Mouse (Mus musculus) lung, postnatal 0 days (tissue): Measurements from ENCODE around the gene Tmprss13. TPM values are rescaled to one million over a fixed set of nuclear protein-coding genes. Genes with fewer than 3 reads are reported as not detected.
A peak's percentile ranks its signal among the peaks of the same experiment; 100 is the strongest.

Source experiments
- ATAC-seq: fragments of 200-750 bp; cut with Nextera tagmentation; 2 replicates; pipeline ENCODE4 v1.8.0; 2017; ENCODE audit warnings: moderate library complexity
- DNase-seq: peaks from one replicate; pipeline ENCODE4 v3.0.0-alpha.2; 2016; ENCODE audit warnings: low spot score
- H3K27ac ChIP-seq: fragments of 300-500 bp; sonication (generic); 2 replicates; pipeline ENCODE4 v1.5.1; 2014; ENCODE audit warnings: antibody characterized with exemption, mild to moderate bottlenecking, low read length, mixed read lengths
- H3K27me3 ChIP-seq: fragments of 300-500 bp; sonication (generic); replicated peaks from 2 replicates; pipeline ENCODE4 v1.6.1; 2014; ENCODE audit warnings: low read length, mixed read lengths; ENCODE audit not compliant: insufficient read depth
- H3K36me3 ChIP-seq: fragments of 300-500 bp; sonication (generic); 2 replicates; pipeline ENCODE4 v1.6.1; 2014; ENCODE audit warnings: low read length, mixed read lengths; ENCODE audit not compliant: insufficient read depth
- H3K4me1 ChIP-seq: fragments of 300-500 bp; sonication (generic); 2 replicates; pipeline ENCODE4 v1.6.1; 2014; ENCODE audit warnings: antibody characterized with exemption, low read depth, low read length, mixed read lengths; ENCODE audit not compliant: insufficient read depth
- H3K4me2 ChIP-seq: fragments of 300-500 bp; sonication (generic); replicated peaks from 2 replicates; pipeline ENCODE4 v1.6.1; 2014; ENCODE audit warnings: low read depth, mild to moderate bottlenecking, low read length, moderate library complexity, mixed read lengths
- H3K4me3 ChIP-seq: fragments of 300-500 bp; sonication (generic); 2 replicates; pipeline ENCODE4 v1.5.1; 2014; ENCODE audit warnings: low read depth, low read length
- H3K9ac ChIP-seq: fragments of 300-500 bp; sonication (generic); replicated peaks from 2 replicates; pipeline ENCODE4 v1.6.1; 2014; ENCODE audit warnings: low read depth, mild to moderate bottlenecking
- H3K9me3 ChIP-seq: fragments of 300-500 bp; sonication (generic); 2 replicates; pipeline ENCODE4 v1.6.1; 2016; ENCODE audit warnings: low read length, mixed read lengths
- CTCF ChIP-seq: IDR thresholded peaks from 2 replicates; pipeline ENCODE4 v1.5.1; 2016; ENCODE audit warnings: antibody characterized with exemption, mild to moderate bottlenecking
- EP300 ChIP-seq: IDR thresholded peaks from 2 replicates; pipeline ENCODE4 v1.6.1; 2016; ENCODE audit warnings: antibody characterized with exemption, mild to moderate bottlenecking, control low read depth
- WGBS: fragments of 180-500 bp; shearing (Covaris S2); extraction: QIAGEN DNeasy Blood & Tissue Kit; methylation state at CpG from one replicate; pipeline ENCODE4 v1.1.7; 2014; 5-methylcytosine and 5-hydroxymethylcytosine counted together
- polyA plus RNA-seq: library from polyadenylated mRNA; unstranded; fragments of >200 nt; fragmentation: Nextera tagmentation; extraction: Ambion mirVana; gene quantifications from 2 replicates; pipeline ENCODE4 v1.2.1, GENCODE M21; 2015

Gene Tmprss13
- polyA plus RNA-seq: 0.83 and 0.86 TPM in 2 replicates

DNA sequence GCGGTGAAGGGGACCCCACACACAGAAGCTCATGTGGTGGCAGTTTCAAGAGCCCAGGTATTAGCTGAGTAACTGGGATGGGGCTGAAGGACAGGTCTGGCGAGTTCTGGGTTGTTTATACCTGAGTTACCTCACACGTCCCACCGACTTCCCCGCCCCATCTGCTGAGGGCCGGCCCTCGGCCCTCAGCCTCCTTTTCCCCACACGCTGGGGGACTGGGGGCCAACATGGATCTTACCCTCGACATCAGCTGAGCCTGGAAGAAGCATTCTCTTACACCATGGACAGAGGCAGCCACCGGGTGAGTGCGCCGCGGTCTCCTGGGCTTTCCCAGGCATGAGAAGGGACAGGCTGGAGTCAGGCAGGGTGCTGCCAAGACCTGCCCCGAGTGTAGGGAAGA lies at the start of gene Tmprss13:
Tmprss13 (plus strand) TSS at position 246 of the 400 bp plus-strand sequence.
- H3K9ac ChIP-seq: no peak within 1 kb of the TSS
- ATAC-seq (0 out of 2 replicates have a peak, but pooled peaks have one; percentile 14), DNase-seq (no peak)
- H3K4me1 ChIP-seq: no peaks in the 10 kb centered on the region
- H3K4me3 ChIP-seq: no peak within 1 kb of the TSS
- no peaks in the 10 kb centered on the region for H3K36me3 ChIP-seq
- no peak for TF ChIP-seq EP300
- no peak for TF ChIP-seq CTCF
- H3K9me3 ChIP-seq: no peaks in the 10 kb centered on the region
- 24% methylated on average over 14 of the region's 14 CpGs for WGBS
- H3K27me3 ChIP-seq: no peaks in the 10 kb centered on the region
- H3K27ac ChIP-seq: no peak within 1 kb of the TSS
- H3K4me2 ChIP-seq: no peak within 1 kb of the TSS

DNA sequence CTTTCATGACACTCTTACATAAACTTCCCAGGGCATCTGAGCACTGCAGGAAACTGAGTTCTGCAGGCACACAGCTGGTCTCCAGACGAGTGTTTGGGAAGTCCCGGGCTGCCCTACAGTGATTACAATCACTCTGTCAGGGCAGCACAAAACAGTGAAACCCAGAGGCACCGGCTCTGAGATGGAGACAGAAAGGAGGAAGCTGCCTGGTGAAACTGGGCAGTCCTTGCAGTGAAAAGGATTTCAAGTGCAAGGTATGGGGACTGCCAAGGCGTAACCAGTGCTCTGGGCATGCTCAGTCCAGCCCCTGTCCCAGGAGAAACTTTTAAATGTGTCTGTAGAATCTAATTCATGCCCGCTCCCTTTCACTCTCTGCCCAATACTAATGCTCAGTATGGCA lies 46.7 kb upstream of the Tmprss13 start:
- no peaks in the 10 kb centered on the region for H3K9me3 ChIP-seq
- ATAC-seq (no peak), DNase-seq (no peak)
- H3K27ac ChIP-seq: no peak overlapping the region
- 35% methylated on average over 5 of the region's 5 CpGs for WGBS
- TF ChIP-seq EP300: no peak
- no peak for TF ChIP-seq CTCF
- no peak overlapping the region for H3K4me2 ChIP-seq
- no peak overlapping the region for H3K9ac ChIP-seq
- H3K4me1 ChIP-seq: no peaks in the 10 kb centered on the region
- no peaks in the 10 kb centered on the region for H3K36me3 ChIP-seq
- H3K27me3 ChIP-seq: peaks cover 20% of the 10 kb centered on the region; the same call in 1 of the 2 replicates
- no peak overlapping the region for H3K4me3 ChIP-seq

DNA sequence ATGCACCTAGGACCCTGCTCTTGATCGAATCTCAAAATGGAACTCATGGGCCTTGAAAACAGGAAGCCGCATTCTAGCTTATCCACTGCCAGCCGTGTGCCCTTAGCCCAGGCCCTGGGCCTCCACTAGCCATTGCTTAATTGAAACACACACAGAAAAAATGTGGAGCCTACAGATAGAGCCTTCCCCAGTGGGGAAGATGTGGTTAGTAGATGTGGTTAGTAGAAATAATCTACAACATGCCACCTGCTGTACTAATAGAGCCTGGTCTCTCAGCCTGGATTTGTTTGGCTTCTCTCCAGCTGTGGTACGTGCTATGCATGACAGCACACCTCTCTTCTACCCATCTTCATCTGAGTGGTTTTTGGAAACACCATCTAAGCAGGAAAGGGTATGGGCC lies 44.7 kb upstream of the Tmprss13 start:
- ATAC-seq: no peak
- no peak overlapping the region for H3K9ac ChIP-seq
- DNase-seq: no peak
- no peak overlapping the region for H3K27ac ChIP-seq
- H3K36me3 ChIP-seq: no peaks in the 10 kb centered on the region
- H3K4me1 ChIP-seq: no peaks in the 10 kb centered on the region
- TF ChIP-seq EP300 (no peak), CTCF (no peak)
- H3K4me3 ChIP-seq: no peak overlapping the region
- H3K4me2 ChIP-seq: no peak overlapping the region
- no peaks in the 10 kb centered on the region for H3K9me3 ChIP-seq
- 67% methylated on average over 4 of the region's 4 CpGs for WGBS
- H3K27me3 ChIP-seq: peaks cover 6% of the 10 kb centered on the region; the same call in 1 of the 2 replicates

DNA sequence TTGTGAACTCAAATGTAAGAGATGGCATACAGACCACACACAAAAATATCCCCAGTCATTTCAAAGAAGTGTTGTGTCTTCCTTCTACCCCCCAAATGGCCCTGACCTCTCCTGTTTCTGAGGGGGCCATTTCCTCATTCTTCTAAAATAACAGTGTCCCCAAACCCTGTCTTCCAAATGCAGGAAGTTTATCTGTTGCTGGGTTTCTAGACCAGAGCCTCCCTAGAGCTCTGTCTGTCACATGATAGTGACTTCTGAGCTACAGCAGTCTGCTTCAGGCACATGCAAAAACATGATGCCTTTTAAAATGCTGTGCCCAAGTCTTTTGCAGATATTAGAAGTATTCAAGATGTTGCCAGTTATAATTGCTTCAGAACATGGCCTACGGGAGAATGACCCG lies 44.3 kb upstream of the Tmprss13 start:
- WGBS: 87% methylated on average over 2 of the region's 2 CpGs
- H3K9me3 ChIP-seq: no peaks in the 10 kb centered on the region
- TF ChIP-seq CTCF (no peak), EP300 (no peak)
- no peak overlapping the region for H3K4me3 ChIP-seq
- no peak for ATAC-seq
- H3K36me3 ChIP-seq: no peaks in the 10 kb centered on the region
- peaks cover 1% of the 10 kb centered on the region; the same call in 1 of the 2 replicates for H3K27me3 ChIP-seq
- no peaks in the 10 kb centered on the region for H3K4me1 ChIP-seq
- no peak overlapping the region for H3K9ac ChIP-seq
- H3K27ac ChIP-seq: no peak overlapping the region
- H3K4me2 ChIP-seq: no peak overlapping the region
- no peak for DNase-seq

DNA sequence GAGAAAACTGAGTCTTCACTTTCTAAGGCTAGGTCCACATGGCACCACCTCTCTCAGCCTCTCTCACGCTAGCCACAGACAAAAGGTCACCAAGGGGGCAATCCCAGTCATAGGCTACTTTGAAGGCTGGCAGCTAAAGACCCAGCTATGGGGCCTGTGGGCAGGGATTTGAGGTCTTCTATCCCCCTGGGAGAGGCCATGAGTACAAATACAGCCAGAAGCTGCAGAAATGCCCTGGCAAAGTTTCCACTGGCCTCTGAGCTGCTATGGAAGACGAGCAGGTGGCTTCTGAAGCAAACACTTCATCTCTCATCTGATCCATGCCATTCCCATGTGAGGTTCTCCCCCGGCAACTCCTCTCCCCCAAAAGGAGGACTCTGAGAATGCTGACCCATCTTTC lies 38.8 kb upstream of the Tmprss13 start:
- H3K27me3 ChIP-seq: no peaks in the 10 kb centered on the region
- no peak overlapping the region for H3K27ac ChIP-seq
- no peaks in the 10 kb centered on the region for H3K36me3 ChIP-seq
- H3K4me3 ChIP-seq: no peak overlapping the region
- TF ChIP-seq EP300 (no peak), CTCF (no peak)
- H3K4me2 ChIP-seq: no peak overlapping the region
- WGBS: 40% methylated on average over 3 of the region's 3 CpGs
- H3K9me3 ChIP-seq: no peaks in the 10 kb centered on the region
- ATAC-seq: no peak
- DNase-seq: no peak
- no peaks in the 10 kb centered on the region for H3K4me1 ChIP-seq
- H3K9ac ChIP-seq: no peak overlapping the region

DNA sequence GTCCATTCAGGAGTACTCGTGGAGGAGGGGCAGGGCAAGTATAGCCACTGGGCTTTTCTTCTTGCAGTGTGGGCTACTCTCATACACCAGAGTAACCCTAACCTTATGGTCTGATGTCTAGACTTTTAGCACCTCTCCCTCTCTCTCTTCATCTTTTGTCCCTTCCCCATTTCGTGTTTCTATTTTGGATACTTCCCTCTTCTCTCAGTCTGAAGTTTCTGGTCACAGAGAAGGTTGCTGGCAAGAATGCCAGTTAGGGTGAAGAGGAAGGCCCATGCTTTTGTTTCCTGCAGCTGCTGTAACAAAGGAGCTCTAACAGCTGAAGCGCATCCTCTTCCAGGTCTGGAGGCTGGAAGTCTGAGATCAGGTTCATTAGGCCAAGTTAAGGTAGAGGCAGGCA lies 38.0 kb upstream of the Tmprss13 start:
- no peak for TF ChIP-seq EP300
- TF ChIP-seq CTCF: no peak
- Histone ChIP-seq H3K27me3 (no peaks in the 10 kb centered on the region), H3K27ac (no peak overlapping the region), H3K4me1 (no peaks in the 10 kb centered on the region), H3K4me3 (no peak overlapping the region), H3K9me3 (no peaks in the 10 kb centered on the region), H3K36me3 (no peaks in the 10 kb centered on the region), H3K9ac (no peak overlapping the region), H3K4me2 (no peak overlapping the region)
- ATAC-seq: no peak
- 66% methylated on average over 3 of the region's 3 CpGs for WGBS
- DNase-seq: no peak

DNA sequence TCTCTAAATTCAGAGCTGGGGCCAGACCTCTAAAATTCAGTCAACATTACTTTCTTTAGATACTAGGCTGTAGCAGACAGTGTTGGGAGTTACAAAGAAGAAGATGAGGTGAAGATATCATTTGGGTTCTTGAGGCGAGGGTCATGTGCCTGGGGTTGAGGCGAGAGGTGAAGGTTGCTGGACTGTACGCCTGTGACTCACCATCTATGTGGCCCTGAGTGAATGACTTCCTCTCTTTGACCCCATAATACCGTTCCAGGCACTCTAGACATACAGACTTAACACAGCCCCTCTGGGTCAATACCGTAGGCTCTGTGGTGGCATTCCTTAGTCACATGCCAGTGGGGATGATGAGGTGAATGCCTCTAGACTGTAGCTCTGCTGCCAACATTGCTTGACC lies 36.4 kb upstream of the Tmprss13 start:
- TF ChIP-seq EP300: no peak
- no peak for TF ChIP-seq CTCF
- Histone ChIP-seq H3K4me1 (no peaks in the 10 kb centered on the region), H3K27ac (no peak overlapping the region), H3K4me3 (no peak overlapping the region), H3K27me3 (no peaks in the 10 kb centered on the region), H3K9ac (no peak overlapping the region), H3K36me3 (no peaks in the 10 kb centered on the region), H3K4me2 (no peak overlapping the region), H3K9me3 (no peaks in the 10 kb centered on the region)
- no peak for DNase-seq
- ATAC-seq: no peak
- WGBS: 81% methylated on average over 5 of the region's 5 CpGs
